Mouse (Mus musculus) bone marrow, adult 2 months (tissue): ENCODE measurements around the gene Borcs5. TPM values are rescaled to one million over a fixed set of nuclear protein-coding genes. Genes with fewer than 3 reads are reported as not detected.

Experiments used
- H3K27ac ChIP-seq: fragments of 200-500 bp; 2 replicates; pipeline ENCODE4 v1.5.1; 2012; ENCODE audit warnings: low read depth, mild to moderate bottlenecking, control low read depth, inconsistent platforms, low read length; ENCODE audit not compliant: control insufficient read depth, poor library complexity, insufficient read depth
- H3K4me1 ChIP-seq: fragments of 200-500 bp; 2 replicates; pipeline ENCODE4 v1.6.1; 2011; ENCODE audit warnings: low read length; ENCODE audit not compliant: control insufficient read depth, insufficient read depth
- H3K4me3 ChIP-seq: fragments of 200-500 bp; replicated peaks from 2 replicates; pipeline ENCODE3; 2011; ENCODE audit warnings: mild to moderate bottlenecking, low read depth, low read length, control low read depth; ENCODE audit not compliant: control insufficient read depth
- CTCF ChIP-seq: fragments of 200-500 bp; IDR thresholded peaks from 2 replicates; pipeline ENCODE4 v1.5.1; 2011; ENCODE audit warnings: low read length, control low read depth; ENCODE audit not compliant: control insufficient read depth, insufficient read depth
- POLR2A ChIP-seq: fragments of 200-500 bp; IDR thresholded peaks from 2 replicates; pipeline ENCODE4 v1.6.1; 2011; ENCODE audit warnings: low read depth, mild to moderate bottlenecking, control low read depth, low read length, borderline replicate concordance; ENCODE audit not compliant: control insufficient read depth
- WGBS: fragments of 180-500 bp; shearing (Covaris S2); methylation state at CpG from one replicate; pipeline ENCODE4 v1.1.7; 2018; 5-methylcytosine and 5-hydroxymethylcytosine counted together
- polyA plus RNA-seq: library from polyadenylated mRNA; stranded (reverse); fragments of >200 nt; gene quantifications from 2 replicates; pipeline ENCODE4 v1.2.4, GENCODE M21; 2011; ENCODE audit warnings: low replicate concordance; ENCODE audit not compliant: missing spikeins, insufficient read depth, insufficient read length

Gene Borcs5
- polyA plus RNA-seq, 1 experiment, result 8.0 TPM

- TF ChIP-seq CTCF (no peak), POLR2A (no peak)
- WGBS, result 76% methylated on average over 3 of the region's 3 CpGs
- no peak overlapping the region for H3K4me3 ChIP-seq
- H3K4me1 ChIP-seq, result no peaks in the 10 kb centered on the region
- no peak overlapping the region for H3K27ac ChIP-seq
Observed at GRCm38 (mm10) chr6:134748126-134748525, 108.8 kb downstream of the Borcs5 start.

- 90% methylated on average over 4 of the region's 4 CpGs for WGBS
- TF ChIP-seq CTCF (no peak), POLR2A (no peak)
Observed at GRCm38 (mm10) chr6:134751087-134751486, 111.8 kb downstream of the Borcs5 start.

DNA sequence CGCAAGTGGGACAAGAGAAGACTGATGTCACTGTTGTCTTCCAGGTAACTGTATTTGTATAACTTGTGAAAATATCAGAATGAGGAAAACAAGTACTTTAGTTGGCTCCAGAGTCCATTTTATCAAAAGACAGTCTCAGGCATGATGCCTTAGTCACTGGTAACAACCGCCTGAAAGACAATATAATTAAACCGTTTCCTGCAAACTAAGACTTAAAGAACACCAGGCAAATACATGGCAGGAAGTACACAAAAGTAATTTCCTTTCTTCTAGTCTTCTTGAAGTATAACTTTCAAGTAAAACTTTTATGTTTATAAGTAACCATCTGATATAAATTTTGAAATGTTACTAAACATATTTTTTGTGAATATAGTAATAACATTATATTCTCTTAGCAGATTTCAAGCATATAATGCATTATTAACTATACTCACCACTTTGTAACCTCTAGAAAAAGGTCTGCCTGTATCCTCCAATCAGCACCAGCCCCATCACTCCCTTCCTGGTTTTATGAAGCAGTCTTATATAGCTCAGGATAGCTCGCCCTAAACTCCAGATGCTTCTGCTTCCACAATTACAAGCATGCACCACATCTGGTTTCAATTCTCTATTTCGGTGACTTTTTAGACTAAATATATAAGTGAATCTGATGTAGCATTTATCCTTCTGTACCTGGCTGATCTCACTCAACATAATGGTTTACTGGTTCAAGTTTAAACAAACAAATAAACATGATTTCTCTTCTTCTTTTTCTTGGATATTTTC is 112.8 kb downstream of the Borcs5 start:
- TF ChIP-seq POLR2A, result no peak
- Histone ChIP-seq H3K27ac (no peak overlapping the region), H3K4me3 (no peak overlapping the region), H3K4me1 (peaks cover 1% of the 10 kb centered on the region)
- WGBS, result 69% methylated on average over 5 of the region's 5 CpGs

More at GRCm38 (mm10) chr6:134751087-134751486, 111.8 kb downstream of the Borcs5 start:
- H3K27ac ChIP-seq, result no peak overlapping the region
- H3K4me1 ChIP-seq, result peaks cover 1% of the 10 kb centered on the region
- H3K4me3 ChIP-seq, result no peak overlapping the region

GRCm38 (mm10) chr6:134753412-134753811 is 114.1 kb downstream of the Borcs5 start:
- TF ChIP-seq CTCF (no peak), POLR2A (no peak)
- no peak overlapping the region for H3K4me3 ChIP-seq
- WGBS, result 79% methylated on average over 4 of the region's 4 CpGs
- no peak overlapping the region for H3K27ac ChIP-seq
- peaks cover 1% of the 10 kb centered on the region for H3K4me1 ChIP-seq

DNA sequence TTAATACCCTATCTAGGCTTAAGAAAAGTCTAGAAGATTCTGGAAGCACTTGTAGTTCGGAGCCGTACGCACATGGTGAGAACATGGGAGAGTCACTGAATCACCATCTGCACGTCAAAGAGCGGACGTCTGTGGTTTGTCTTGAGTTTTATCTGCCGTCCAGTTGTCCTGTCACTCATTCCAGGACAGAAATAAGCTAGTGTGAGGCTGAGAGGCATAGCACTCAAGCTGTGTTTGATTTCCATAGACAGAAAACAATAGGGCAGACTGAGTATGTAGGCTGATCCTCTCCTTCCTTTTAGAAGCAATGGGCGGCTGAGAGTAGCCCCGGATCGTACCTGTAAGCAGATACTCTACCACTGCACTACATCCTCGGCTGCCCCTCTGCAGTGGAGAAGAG is 114.5 kb downstream of the Borcs5 start:
- peaks cover 1% of the 10 kb centered on the region for H3K4me1 ChIP-seq
- no peak overlapping the region for H3K27ac ChIP-seq
- 92% methylated on average over 11 of the region's 11 CpGs for WGBS
- no peak overlapping the region for H3K4me3 ChIP-seq
- TF ChIP-seq POLR2A, result no peak
- TF ChIP-seq CTCF, result no peak

DNA sequence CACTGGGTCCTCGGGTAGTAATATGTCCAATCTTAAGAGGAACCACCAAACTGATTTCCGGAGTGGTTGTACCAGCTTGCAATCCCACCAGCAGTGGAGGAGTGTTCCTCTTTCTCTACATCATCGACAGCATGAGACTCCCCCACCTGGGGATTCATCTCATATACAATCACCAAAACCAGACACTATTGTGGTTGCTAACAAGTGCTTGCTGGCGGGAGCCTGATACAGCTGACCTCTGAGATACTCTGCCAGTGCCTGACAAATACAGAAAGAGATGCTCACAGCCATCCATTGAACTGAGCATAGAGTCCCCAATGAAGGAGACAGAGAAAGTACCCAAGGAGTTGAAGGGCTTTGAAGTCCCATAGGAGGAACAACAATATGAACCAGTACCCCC is 116.7 kb downstream of the Borcs5 start:
- TF ChIP-seq CTCF (no peak), POLR2A (no peak)
- Histone ChIP-seq H3K27ac (no peak overlapping the region), H3K4me1 (peaks cover 1% of the 10 kb centered on the region), H3K4me3 (no peak overlapping the region)
- 44% methylated on average over 4 of the region's 4 CpGs for WGBS

Other genes starting within 250 kb of the Borcs5 start
- gene Bcl2l14, start 243.2 kb upstream of the Borcs5 start, polyA plus RNA-seq, result not detected in 2 replicates
- 9.2 and 17.1 TPM in 2 replicates for gene Lrp6, start 72.5 kb upstream of the Borcs5 start, polyA plus RNA-seq
- not detected in 2 replicates for gene Mansc1, start 7.0 kb upstream of the Borcs5 start, polyA plus RNA-seq
- 2.7 and 11.2 TPM in 2 replicates for gene Dusp16, start 153.1 kb downstream of the Borcs5 start, polyA plus RNA-seq
- 4.2 and 8.3 TPM in 2 replicates for gene Crebl2, start 190.6 kb downstream of the Borcs5 start, polyA plus RNA-seq